Mouse (Mus musculus): ENCODE measurements at regions not wholly inside any gene's neighbourhood (a gene's known extent, or its start where the extent isn't known, plus 50 kb on each side); places are given as distances from the start of the nearest gene placed in this dataset.

GRCm38 (mm10) chr2:167858346-167858745 is 73.5 kb upstream of the Ptpn1 start:
- TF ChIP-seq CTCF (IDR thresholded peaks at IDR 0.05; ENCODE audit: control insufficient read depth, insufficient read depth, insufficient read length) = no peak
- no peak for TF ChIP-seq USF1 (IDR thresholded peaks at IDR 0.05; ENCODE audit: low read depth)
- no peak for TF ChIP-seq CEBPB (IDR thresholded peaks at IDR 0.05; ENCODE audit: low read depth)
- no peak for TF ChIP-seq MYOG (IDR thresholded peaks at IDR 0.05; ENCODE audit: control insufficient read depth, extremely low read depth, insufficient read length)
- TF ChIP-seq MAX (IDR thresholded peaks at IDR 0.05) = no peak
- no peak for TF ChIP-seq MYOD1 (IDR thresholded peaks at IDR 0.05; ENCODE audit: control insufficient read depth, insufficient read length, low read depth)

Measured in C2C12 (cell line).